Mouse (Mus musculus) central nervous system, embryonic 11.5 days (tissue): ENCODE measurements around the gene Nfia. TPM values are rescaled to one million over a fixed set of nuclear protein-coding genes. Genes with fewer than 3 reads are reported as not detected.

Experiments used
- polyA plus RNA-seq: library from polyadenylated mRNA; depleted of rRNA; stranded (reverse); fragments of >200 nt; gene quantifications from 2 replicates; pipeline ENCODE4 v1.2.3, GENCODE M21; 2012; rRNA removed

Gene Nfia
- polyA plus RNA-seq, result 16.9 and 27.5 TPM in 2 replicates

DNA sequence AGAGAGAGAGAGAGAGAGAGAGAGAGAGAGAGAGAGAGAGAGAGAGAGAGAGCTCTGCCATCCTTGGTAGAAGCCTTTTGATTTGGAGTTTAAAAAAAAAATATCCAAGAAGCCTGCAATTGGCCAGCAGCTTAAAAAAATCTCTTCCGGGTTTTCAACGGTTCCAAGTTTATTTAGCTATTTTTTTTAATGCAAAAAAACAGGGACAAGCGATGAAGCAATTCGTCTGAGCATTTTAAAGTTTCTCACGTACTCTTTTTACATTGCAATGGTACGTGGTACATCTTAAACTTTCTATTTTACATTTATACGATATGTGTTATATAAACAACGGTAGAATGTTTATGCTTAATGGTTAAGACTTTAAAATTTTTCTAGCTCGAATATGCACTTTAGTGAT is at the start of gene Nfia:
Gene Nfia (plus strand): TSS at position 94 of the 400 bp plus-strand sequence.

DNA sequence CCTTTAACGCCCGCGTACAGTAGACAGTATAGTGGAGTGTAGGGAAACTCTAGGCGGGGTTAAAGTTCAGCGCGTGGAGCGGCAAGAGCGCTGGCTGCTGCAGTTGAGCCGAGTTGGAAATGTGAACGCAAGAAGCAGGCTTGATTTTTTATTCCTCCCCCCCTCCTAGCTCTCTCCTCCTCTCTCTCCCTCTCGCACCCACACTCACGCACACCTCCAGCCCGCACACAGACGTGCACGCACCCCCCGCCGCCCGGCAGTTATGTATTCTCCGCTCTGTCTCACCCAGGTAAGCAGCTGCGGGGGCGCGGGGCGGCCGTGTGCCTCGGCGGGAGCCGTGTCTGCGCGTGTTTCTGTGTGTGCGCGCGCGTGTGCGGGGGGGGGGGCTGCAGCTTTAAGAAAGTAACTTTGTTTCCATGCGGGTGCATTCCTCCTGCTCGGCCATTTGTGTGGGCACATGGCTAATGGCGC is 5.2 kb downstream of the Nfia start, which contains the start of gene E130114P18Rik:
Gene E130114P18Rik (minus strand): TSS at position 373 of the 471 bp plus-strand sequence.

Other genes starting within 250 kb of the Nfia start
- 10.8 and 14.4 TPM in 2 replicates for gene E130114P18Rik, start 5.3 kb downstream of the Nfia start, polyA plus RNA-seq